Mouse (Mus musculus) liver, embryonic 14.5 days (tissue): Measurements from ENCODE around the gene Plekhs1.

Source experiments
- CTCF ChIP-seq: IDR thresholded peaks from 2 replicates; pipeline ENCODE4 v1.5.1; 2016; ENCODE audit warnings: antibody characterized with exemption, low read depth, control low read depth
- EP300 ChIP-seq: IDR thresholded peaks from 2 replicates; pipeline ENCODE4 v1.6.1; 2016; ENCODE audit warnings: antibody characterized with exemption, low read depth

- TF ChIP-seq CTCF = no peak
- TF ChIP-seq EP300 = no peak
Measured at GRCm38 (mm10) chr19:56489601-56490000, 28.2 kb downstream of the Plekhs1 start.
